In genomic region chr8:124415002-124415401, GRCm38 (mm10) we compare ENCODE assay signal across 14 mouse cellular contexts. TPM values are rescaled to one million over a fixed set of nuclear protein-coding genes. Genes with fewer than 3 reads are reported as not detected.
DNase-seq lines count a peak whose midpoint lies in the region; TF ChIP-seq lines count a peak whose summit lies in the region.
"Had no signal": no experiment of that assay in that cellular context is flagged by ENCODE, and none has a peak within 500 bp of the region (broad histone marks: within the 10 kb centered on the region; RNA-seq: fewer than 3 reads in every experiment).

No protein-coding gene starts in this region.

- no peaks in the 10 kb centered on the region for H3K9me3 ChIP-seq in CH12.LX (replicated peaks; ENCODE audit: low read length)
- H3K9me3 ChIP-seq: midbrain, embryonic 15.5 days had no signal

- in situ Hi-C loops in CH12.LX (cut with MboI; ENCODE audit: low pct_ligation_motif_present, low pct_unique_long_range_greater_than_20kb, low sequenced_read_pairs): no loop called here

- intact Hi-C loops in left cerebral cortex, postnatal 14 days (cut with DNase I): no loop called here
- intact Hi-C loops in left cerebral cortex, postnatal 25 days (cut with DNase I): no loop called here

- H3K4me1 ChIP-seq in CH12.LX (ENCODE audit: control insufficient read depth in 1 of 2, insufficient read depth in 2 of 2): peaks cover 3 to 53% of the 10 kb centered on the region in 2 experiments; a peak in 3 of 4 replicates
- H3K4me1 ChIP-seq: midbrain, embryonic 15.5 days had no signal

- no peaks in the 10 kb centered on the region for H3K27me3 ChIP-seq in CH12.LX (replicated peaks)
- H3K27me3 ChIP-seq: midbrain, embryonic 15.5 days had no signal

- dilution Hi-C loops in CH12.LX (cut with MboI; ENCODE audit: extremely low pct_ligation_motif_present, extremely low pct_unique_long_range_greater_than_20kb, low sequenced_read_pairs): no loop called here

- no peaks in the 10 kb centered on the region for H3K79me2 ChIP-seq in CH12.LX (replicated peaks; ENCODE audit: control insufficient read depth, extremely low read depth, insufficient read depth, poor library complexity, severe bottlenecking)

- no peak for TF ChIP-seq POLR2A in CH12.LX (IDR thresholded peaks at IDR 0.05; ENCODE audit: low read depth, low read length)

- no peak for TF ChIP-seq CTCF in CH12.LX (conservative IDR thresholded peaks at IDR 0.05 in 1 of 2, IDR thresholded peaks at IDR 0.05 in 1 of 2; ENCODE audit: low read depth in 2 of 2, low read length in 2 of 2)

- no peak for TF ChIP-seq EP300 in CH12.LX (IDR thresholded peaks at IDR 0.05; ENCODE audit: low read length)

- TF ChIP-seq RAD21 in CH12.LX (IDR thresholded peaks at IDR 0.05; ENCODE audit: low read depth, low read length): no peak

- H3K9ac ChIP-seq in CH12.LX (ENCODE audit: insufficient read depth, low read depth): no peak overlapping the region
- H3K9ac ChIP-seq: midbrain, embryonic 15.5 days had no signal

- no peaks in the 10 kb centered on the region for H3K36me3 ChIP-seq in CH12.LX (replicated peaks in 1 of 2; ENCODE audit: control insufficient read depth in 1 of 2, insufficient read depth in 1 of 2, low read length in 1 of 2)
- H3K36me3 ChIP-seq: G1E; midbrain, embryonic 15.5 days had no signal

- no peak overlapping the region for H3K27ac ChIP-seq in CH12.LX (ENCODE audit: insufficient read depth, low read depth)
- H3K27ac ChIP-seq: gastrocnemius, adult 2 months; hindbrain, postnatal 0 days; midbrain, embryonic 15.5 days had no signal

- peak; percentile 67 to 74 for DNase-seq in left cerebral cortex, postnatal 14 days (ENCODE audit: low spot score in 2 of 2)
- no peak for DNase-seq in left cerebral cortex, postnatal 25 days (ENCODE audit: low spot score in 2 of 2)
- DNase-seq in CH12.LX (ENCODE audit: extremely low read depth) (peak; percentile 37), R1 (ENCODE audit: low read depth, low spot score) (peak; percentile 91)
- peak; percentile 25 for DNase-seq in kidney, adult 9 months
- no peak for DNase-seq in embryo, embryonic 11 days
- no peak for DNase-seq in heart, adult 9 months (ENCODE audit: low spot score in 2 of 2)
- DNase-seq: gastrocnemius, adult 2 months; spleen, adult 18-20 months had no signal

- no peak overlapping the region for H3K4me2 ChIP-seq in CH12.LX (ENCODE audit: insufficient read depth, low read depth, poor library complexity, severe bottlenecking)
- H3K4me2 ChIP-seq: midbrain, embryonic 15.5 days had no signal

- H3K4me3 ChIP-seq in CH12.LX (replicated peaks in 1 of 3; ENCODE audit: low read depth in 2 of 3, low read length in 2 of 3, poor library complexity in 1 of 3): no peak overlapping the region
- H3K4me3 ChIP-seq: erythroblast, embryonic 14.5 days; gastrocnemius, adult 2 months; midbrain, embryonic 15.5 days had no signal

TF ChIP-seq in CH12.LX, 34 proteins besides CTCF, POLR2A, EP300 and RAD21:
- TF ChIP-seq GABPA (IDR thresholded peaks at IDR 0.05; ENCODE audit: insufficient replicate concordance, low read depth, low read length) (no peak), KAT2A (IDR thresholded peaks at IDR 0.05; ENCODE audit: insufficient replicate concordance, low read length) (0 out of 2 replicates have a peak, but pooled peaks have one; percentile 6), NRF1 (IDR thresholded peaks at IDR 0.05; ENCODE audit: low read depth, low read length) (peak; percentile 34; the same call in 1 of the 2 replicates), E2F4 (IDR thresholded peaks at IDR 0.05; ENCODE audit: insufficient replicate concordance, low read depth, low read length) (no peak), CHD2 (IDR thresholded peaks at IDR 0.05; ENCODE audit: low read length) (peak; percentile 96)

RNA-seq across cellular contexts. Expression of gene Pgbd5, which starts 24.5 kb away (rescaled TPM):
- total RNA-seq in left cerebral cortex, postnatal 14 days (2021): 100 to 1,000 TPM; 162 to 176 TPM
- 100 to 1,000 TPM; 210 to 228 TPM for total RNA-seq in left cerebral cortex, postnatal 25 days (2021)
- total RNA-seq in CH12.LX (2012; rRNA removed) (1.2 and 3.1 TPM in 2 replicates), CH12.LX (2014; rRNA removed) (0.53 and 0.89 TPM in 2 replicates)
- 3.1 and 3.9 TPM in 2 replicates for polyA plus RNA-seq in CH12.LX (2012; ENCODE audit: insufficient read length, low read depth)
- total RNA-seq: neutrophil, adult 5-6 weeks had no signal
- polyA plus RNA-seq: erythroblast, embryonic 14.5 days; G1E had no signal

Comparison
In these comparisons a context has a peak if more than half of its experiments do, and no peak if none do; other contexts are left out.
1. DNase-seq: peak in left cerebral cortex, postnatal 14 days (2 of 2), CH12.LX (single experiment), R1 (single experiment) and kidney, adult 9 months (single experiment); none in left cerebral cortex, postnatal 25 days (0 of 2), embryo, embryonic 11 days (single experiment) and heart, adult 9 months (0 of 2).
2. RNA of gene Pgbd5, which starts 24.5 kb away (total RNA-seq): 210 to 228 TPM in left cerebral cortex, postnatal 25 days and 162 to 176 TPM in left cerebral cortex, postnatal 14 days; 0.53 to 3.1 TPM in CH12.LX; every median in the first group is over 10 times any median in the second.